Mouse (Mus musculus): ENCODE results near the gene Vegfb. TPM values are rescaled to one million over a fixed set of nuclear protein-coding genes. Genes with fewer than 3 reads are reported as not detected.
A peak's percentile ranks its signal among the peaks of the same experiment; 100 is the strongest.
"Not testable (repeated sequence)": the region's sequence is repeated elsewhere in the genome, so short reads cannot be mapped to it uniquely, and the experiment has no call there.

The Vegfb gene
- polyA plus RNA-seq, 2 experiments: 44.9 to 46.7 TPM

GRCm38 (mm10) chr19:6994489-6994888, 7.0 kb upstream of the Vegfb start:
- H3K9ac ChIP-seq (ENCODE audit: low read depth, low read length, severe bottlenecking): no peak overlapping the region
- WGBS: 82% methylated on average over 8 of the region's 8 CpGs
- H3K27ac ChIP-seq (replicated peaks; ENCODE audit: low read depth, low read length): no peak overlapping the region
- ATAC-seq (ENCODE audit: low FRiP score, low read depth): no peak
- no peak for TF ChIP-seq POLR2A (IDR thresholded peaks at IDR 0.05; ENCODE audit: borderline replicate concordance, extremely low read depth, insufficient read depth, insufficient read length)
- H3K4me1 ChIP-seq (ENCODE audit: control insufficient read depth, insufficient read depth, low read length): peaks cover 29% of the 10 kb centered on the region
- H3K4me2 ChIP-seq (replicated peaks; ENCODE audit: low read depth, low read length, severe bottlenecking): 0 out of 2 replicates have a peak overlapping the region, but pooled peaks have one; percentile 81
- no peak for DNase-seq (ENCODE audit: low spot score)
- no peaks in the 10 kb centered on the region for H3K27me3 ChIP-seq (ENCODE audit: control insufficient read depth, insufficient read depth, low read length)
- no peaks in the 10 kb centered on the region for H3K9me3 ChIP-seq (ENCODE audit: control insufficient read depth, low read length)
- H3K36me3 ChIP-seq (ENCODE audit: control insufficient read depth, insufficient read depth, low read length): peaks cover 12% of the 10 kb centered on the region
- no peak overlapping the region for H3K4me3 ChIP-seq (replicated peaks; ENCODE audit: low read length)

GRCm38 (mm10) chr19:6994002-6994401, 6.6 kb upstream of the Vegfb start:
- Histone ChIP-seq H3K9ac (ENCODE audit: low read depth, low read length, severe bottlenecking) (no peak overlapping the region), H3K36me3 (ENCODE audit: control insufficient read depth, insufficient read depth, low read length) (peaks cover 7% of the 10 kb centered on the region), H3K27ac (replicated peaks; ENCODE audit: low read depth, low read length) (no peak overlapping the region), H3K9me3 (ENCODE audit: control insufficient read depth, low read length) (no peaks in the 10 kb centered on the region), H3K4me3 (replicated peaks; ENCODE audit: low read length) (no peak overlapping the region), H3K27me3 (ENCODE audit: control insufficient read depth, insufficient read depth, low read length) (no peaks in the 10 kb centered on the region), H3K4me1 (ENCODE audit: control insufficient read depth, insufficient read depth, low read length) (peaks cover 29% of the 10 kb centered on the region), H3K4me2 (replicated peaks; ENCODE audit: low read depth, low read length, severe bottlenecking) (no peak overlapping the region)
- ATAC-seq (ENCODE audit: low FRiP score, low read depth) (no peak), DNase-seq (ENCODE audit: low spot score) (no peak)
- TF ChIP-seq POLR2A (IDR thresholded peaks at IDR 0.05; ENCODE audit: borderline replicate concordance, extremely low read depth, insufficient read depth, insufficient read length): no peak
- 89% methylated on average over 8 of the region's 8 CpGs for WGBS

- no peak for ATAC-seq (ENCODE audit: low FRiP score, low read depth)
- TF ChIP-seq POLR2A (IDR thresholded peaks at IDR 0.05; ENCODE audit: borderline replicate concordance, extremely low read depth, insufficient read depth, insufficient read length): no peak
Observed at GRCm38 (mm10) chr19:6993011-6993770, 5.7 kb upstream of the Vegfb start.

GRCm38 (mm10) chr19:6992011-6992858, 4.8 kb upstream of the Vegfb start, which contains the start of gene Dnajc4:
Gene Dnajc4 (minus strand): TSS chr19:6992572.
- WGBS: 3% methylated on average over 37 of the region's 37 CpGs
- no peaks in the 10 kb centered on the region for H3K36me3 ChIP-seq (ENCODE audit: control insufficient read depth, insufficient read depth, low read length)
- peak within 1 kb of the TSS; percentile 48 for H3K4me3 ChIP-seq (replicated peaks; ENCODE audit: low read length)
- peak within 1 kb of the TSS; percentile 65 for H3K9ac ChIP-seq (ENCODE audit: low read depth, low read length, severe bottlenecking)
- H3K4me2 ChIP-seq (replicated peaks; ENCODE audit: low read depth, low read length, severe bottlenecking): peak within 1 kb of the TSS; percentile 93
- H3K4me1 ChIP-seq (ENCODE audit: control insufficient read depth, insufficient read depth, low read length): peaks cover 32% of the 10 kb centered on the region
- ATAC-seq (ENCODE audit: low FRiP score, low read depth) (peak; percentile 93), DNase-seq (ENCODE audit: low spot score) (peak; percentile 98)
- no peak for TF ChIP-seq POLR2A (IDR thresholded peaks at IDR 0.05; ENCODE audit: borderline replicate concordance, extremely low read depth, insufficient read depth, insufficient read length)
- H3K27ac ChIP-seq (replicated peaks; ENCODE audit: low read depth, low read length): peak within 1 kb of the TSS; percentile 5; the same call in 1 of the 2 replicates
- H3K27me3 ChIP-seq (ENCODE audit: control insufficient read depth, insufficient read depth, low read length): no peaks in the 10 kb centered on the region
- no peaks in the 10 kb centered on the region for H3K9me3 ChIP-seq (ENCODE audit: control insufficient read depth, low read length)

More at GRCm38 (mm10) chr19:6993011-6993770, 5.7 kb upstream of the Vegfb start:
- Histone ChIP-seq H3K4me2 (replicated peaks; ENCODE audit: low read depth, low read length, severe bottlenecking) (peak overlapping the region; percentile 93), H3K4me1 (ENCODE audit: control insufficient read depth, insufficient read depth, low read length) (peaks cover 29% of the 10 kb centered on the region), H3K9me3 (ENCODE audit: control insufficient read depth, low read length) (no peaks in the 10 kb centered on the region), H3K36me3 (ENCODE audit: control insufficient read depth, insufficient read depth, low read length) (no peaks in the 10 kb centered on the region), H3K27me3 (ENCODE audit: control insufficient read depth, insufficient read depth, low read length) (no peaks in the 10 kb centered on the region), H3K27ac (replicated peaks; ENCODE audit: low read depth, low read length) (no peak overlapping the region), H3K9ac (ENCODE audit: low read depth, low read length, severe bottlenecking) (peak overlapping the region; percentile 47), H3K4me3 (replicated peaks; ENCODE audit: low read length) (peak overlapping the region; percentile 48)
- no peak for DNase-seq (ENCODE audit: low spot score)
- WGBS: 62% methylated on average over 14 of the region's 14 CpGs

GRCm38 (mm10) chr19:6991166-6991565, 3.7 kb upstream of the Vegfb start:
- not testable (repeated sequence) for H3K27me3 ChIP-seq (ENCODE audit: control insufficient read depth, insufficient read depth, low read length); DNase-seq (ENCODE audit: low spot score); H3K4me3 ChIP-seq (replicated peaks; ENCODE audit: low read length); H3K27ac ChIP-seq (replicated peaks; ENCODE audit: low read depth, low read length); H3K4me2 ChIP-seq (replicated peaks; ENCODE audit: low read depth, low read length, severe bottlenecking); ATAC-seq (ENCODE audit: low FRiP score, low read depth); H3K36me3 ChIP-seq (ENCODE audit: control insufficient read depth, insufficient read depth, low read length); H3K9me3 ChIP-seq (ENCODE audit: control insufficient read depth, low read length); H3K9ac ChIP-seq (ENCODE audit: low read depth, low read length, severe bottlenecking)
- 90% methylated on average over 6 of the region's 6 CpGs for WGBS
- peaks cover 27% of the 10 kb centered on the region for H3K4me1 ChIP-seq (ENCODE audit: control insufficient read depth, insufficient read depth, low read length)
